Comparison of ENCODE assay signal across 22 mouse cellular contexts in the genomic region with DNA sequence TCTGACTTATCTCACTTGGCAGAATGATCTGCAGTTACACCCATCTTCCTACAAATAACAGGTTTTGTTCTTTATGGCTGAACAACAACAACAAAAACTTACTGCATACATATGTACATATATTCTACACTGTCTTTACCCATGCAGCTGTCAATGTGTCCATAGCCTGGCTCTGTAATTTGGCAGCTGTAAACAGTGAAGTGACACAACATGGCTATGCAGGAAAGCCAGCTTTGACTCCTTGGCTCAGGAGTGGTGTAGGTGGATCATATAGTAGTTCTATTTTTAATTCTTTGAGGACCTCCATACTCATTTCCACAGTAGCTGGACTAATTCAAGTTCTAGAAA. TPM values are rescaled to one million over a fixed set of nuclear protein-coding genes. Genes with fewer than 3 reads are reported as not detected.
"Had no signal": no experiment of that assay in that cellular context is flagged by ENCODE, and none has a peak within 500 bp of the region (broad histone marks: within the 10 kb centered on the region; RNA-seq: fewer than 3 reads in every experiment).

No protein-coding gene starts in this region.

- DNase-seq: kidney, adult 8-10 months; kidney, postnatal 36 days; lung, adult 2 months; lung, postnatal 36 days; right cerebral cortex, adult 18-20 months; right cerebral cortex, postnatal 25 days; thymus, adult 18-20 months; thymus, postnatal 25 days had no signal

- H3K36me3 ChIP-seq: hindbrain, embryonic 15.5 days; limb, embryonic 15.5 days; midbrain, embryonic 13.5 days; neural tube, embryonic 15.5 days had no signal

- H3K27ac ChIP-seq: hindbrain, embryonic 15.5 days; kidney, postnatal 0 days; limb, embryonic 15.5 days; midbrain, embryonic 13.5 days; neural tube, embryonic 15.5 days had no signal

- H3K4me1 ChIP-seq: hindbrain, embryonic 15.5 days; limb, embryonic 15.5 days had no signal

- H3K9me3 ChIP-seq: hindbrain, embryonic 15.5 days; limb, embryonic 15.5 days; midbrain, embryonic 13.5 days; neural tube, embryonic 15.5 days had no signal

- H3K4me2 ChIP-seq: hindbrain, embryonic 15.5 days; limb, embryonic 15.5 days; midbrain, embryonic 13.5 days; neural tube, embryonic 15.5 days had no signal

- H3K27me3 ChIP-seq: hindbrain, embryonic 15.5 days; limb, embryonic 15.5 days; midbrain, embryonic 13.5 days; neural tube, embryonic 15.5 days had no signal

- ATAC-seq: intestine, postnatal 0 days; lung, postnatal 0 days; midbrain, embryonic 13.5 days had no signal

- H3K4me3 ChIP-seq: hindbrain, embryonic 15.5 days; limb, embryonic 15.5 days; midbrain, embryonic 13.5 days; neural tube, embryonic 15.5 days had no signal

- H3K9ac ChIP-seq: hindbrain, embryonic 15.5 days; limb, embryonic 15.5 days; midbrain, embryonic 13.5 days; neural tube, embryonic 15.5 days had no signal

RNA-seq across cellular contexts. Expression of gene A4gnt, which starts 52.8 kb away (rescaled TPM):
- total RNA-seq: layer of hippocampus, postnatal 14 days; left cerebral cortex, postnatal 10 days; megakaryocyte-erythroid progenitor cell, adult 5-6 weeks; midbrain, postnatal 0 days had no signal
- polyA plus RNA-seq: hindbrain, embryonic 15.5 days; inflammation-experienced regulatory T-cells, adult 6 months; limb, embryonic 11.5 days; lung, adult 2 months; lung, postnatal 0 days; midbrain, embryonic 13.5 days; midbrain, postnatal 0 days; neural tube, embryonic 11.5 days; neural tube, embryonic 15.5 days had no signal
